Mouse (Mus musculus) adrenal gland, adult 8-10 months (tissue): ENCODE results near the gene Gm39115. TPM values are rescaled to one million over a fixed set of nuclear protein-coding genes. Genes with fewer than 3 reads are reported as not detected.

Experiments
- DNase-seq: peaks from one replicate; pipeline ENCODE4 v3.0.0; 2022
- total RNA-seq, 4 experiments: library from RNA; stranded (reverse); gene quantifications; 2 replicates each; pipeline ENCODE4 v1.2.4; 2022

Gm39115 gene
- total RNA-seq, 4 experiments from 2014 or later = not detected

- peak; percentile 85 for DNase-seq
These were observed 40.5 kb downstream of the Gm39115 start, which contains the start of gene Dusp8 for GRCm38 (mm10) chr7:142095183-142095931. TSS of gene Dusp8 (minus strand) at chr7:142095843.

GRCm38 (mm10) chr7:142094301-142095143 is 41.3 kb downstream of the Gm39115 start:
- no peak for DNase-seq

DNA sequence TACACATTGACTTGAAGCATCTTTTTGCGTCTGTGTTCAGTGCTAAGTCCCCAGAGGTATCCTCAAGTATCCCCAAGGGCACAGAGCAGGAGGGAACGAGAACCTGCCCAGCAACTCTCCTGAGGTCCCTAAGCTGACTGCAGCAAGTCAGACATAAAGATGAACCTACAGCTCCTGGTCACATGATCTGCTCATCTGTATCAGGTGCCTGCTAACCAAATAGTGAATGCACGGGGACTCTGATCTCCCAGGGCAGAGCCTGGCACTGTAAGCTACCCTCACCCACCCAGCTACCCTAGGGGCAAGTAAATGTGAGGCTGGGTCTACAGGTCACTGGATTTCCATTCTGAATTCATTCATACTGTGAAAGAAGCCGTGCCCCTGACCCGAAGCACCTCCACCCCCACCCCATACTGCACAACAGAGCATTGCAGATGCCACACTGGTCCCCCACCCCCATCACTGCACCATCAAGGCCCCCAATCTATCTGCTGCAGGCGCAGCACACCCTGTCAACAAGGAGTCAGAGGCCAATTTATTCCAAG is 42.1 kb downstream of the Gm39115 start:
- DNase-seq = no peak

DNA sequence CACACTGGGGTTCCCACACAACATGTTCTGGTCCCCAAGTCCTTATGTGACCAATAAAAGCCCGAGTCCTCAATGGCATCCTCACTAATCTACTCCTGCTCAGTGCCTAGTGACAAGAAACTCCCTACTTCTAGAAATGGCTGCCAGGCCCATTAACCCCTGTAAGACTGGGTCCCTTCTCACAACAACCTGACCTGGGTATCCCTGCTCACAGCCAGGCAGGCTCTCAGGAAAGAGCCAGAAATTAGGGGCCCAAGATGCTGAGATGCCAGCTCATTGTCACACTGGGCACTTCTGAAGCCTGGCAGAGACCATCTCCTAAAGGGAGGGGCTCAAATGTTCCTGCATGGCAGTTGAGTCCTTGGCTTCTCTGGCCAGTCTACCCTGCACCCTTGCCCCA is 42.8 kb downstream of the Gm39115 start:
- DNase-seq = no peak

DNA sequence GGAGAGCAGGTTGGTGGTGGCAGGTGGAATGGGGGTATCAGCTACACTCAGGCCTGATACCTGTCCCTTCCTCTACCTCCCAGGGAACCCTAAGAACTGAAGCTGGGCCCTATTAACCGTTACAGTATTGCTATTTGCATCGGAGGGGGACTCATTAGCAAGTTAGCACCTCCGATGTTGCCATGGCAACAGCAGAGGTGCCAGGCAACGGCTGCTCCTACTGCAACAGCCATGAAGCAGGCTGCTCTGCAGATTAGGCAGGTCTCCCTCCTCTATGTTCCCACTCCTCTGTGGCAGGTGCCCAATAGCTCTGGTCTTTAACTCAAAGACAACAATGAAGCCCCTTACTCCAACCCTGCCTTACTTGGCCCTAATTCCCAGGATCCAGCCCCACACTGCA is 44.0 kb downstream of the Gm39115 start:
- no peak for DNase-seq

DNA sequence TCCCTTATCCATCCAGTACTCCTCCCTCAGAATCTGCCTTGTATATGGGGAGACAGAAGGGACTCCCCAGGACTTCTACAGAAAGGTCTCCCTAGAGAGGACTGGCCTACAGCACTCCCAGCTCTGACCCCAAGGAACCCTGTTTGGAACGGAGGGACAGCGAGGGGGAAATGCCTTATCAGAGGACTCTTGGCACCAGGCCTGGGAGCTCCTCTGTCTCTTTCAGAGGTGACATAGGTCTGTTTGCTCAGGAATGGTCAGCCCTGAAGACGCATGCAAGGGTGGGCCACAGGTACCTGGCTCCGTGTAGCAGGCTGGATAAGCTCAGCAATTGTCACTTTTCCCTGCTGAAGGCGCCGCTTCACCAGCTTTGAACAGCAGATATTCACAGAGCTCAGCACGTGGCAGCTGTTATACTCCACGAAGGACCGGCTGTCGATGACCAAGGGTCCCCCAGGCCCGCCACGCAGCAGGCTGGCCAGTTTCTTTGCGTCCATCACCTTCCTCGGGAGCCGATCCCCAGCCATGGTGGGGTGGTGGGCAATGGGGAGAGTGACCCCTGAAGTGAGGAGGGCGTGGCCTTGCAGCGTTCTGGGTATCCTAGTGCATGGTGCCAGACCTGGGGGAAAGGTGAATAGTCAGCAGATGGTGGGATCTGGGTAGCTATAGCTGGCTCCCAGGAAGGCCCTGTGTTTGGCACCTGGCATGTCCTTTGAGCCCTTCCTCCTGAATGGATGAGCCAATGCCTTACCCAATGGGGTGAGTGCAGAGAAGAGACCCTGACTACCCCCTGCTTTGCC is 46.0 kb downstream of the Gm39115 start:
- no peak for DNase-seq

DNA sequence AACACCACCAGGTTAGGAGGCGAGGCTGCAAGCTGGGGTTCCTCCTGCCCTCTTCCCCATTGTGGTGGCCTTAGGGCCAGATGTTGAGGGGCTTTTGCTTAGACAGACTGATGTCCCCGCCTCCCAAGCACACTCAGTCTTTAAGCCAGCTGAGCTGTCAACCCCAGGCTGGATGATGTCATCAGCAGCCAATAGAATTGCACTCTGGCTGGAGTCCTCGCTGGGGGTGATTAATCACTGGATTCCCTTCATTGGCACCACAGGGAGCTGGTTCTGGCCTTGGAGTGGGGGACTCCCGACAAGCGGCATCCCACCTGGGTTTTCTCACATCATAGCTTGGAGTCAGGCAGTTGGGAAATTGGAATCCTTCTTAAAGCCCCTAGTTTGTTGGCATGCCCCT is 46.9 kb downstream of the Gm39115 start:
- DNase-seq = peak; percentile 79

DNA sequence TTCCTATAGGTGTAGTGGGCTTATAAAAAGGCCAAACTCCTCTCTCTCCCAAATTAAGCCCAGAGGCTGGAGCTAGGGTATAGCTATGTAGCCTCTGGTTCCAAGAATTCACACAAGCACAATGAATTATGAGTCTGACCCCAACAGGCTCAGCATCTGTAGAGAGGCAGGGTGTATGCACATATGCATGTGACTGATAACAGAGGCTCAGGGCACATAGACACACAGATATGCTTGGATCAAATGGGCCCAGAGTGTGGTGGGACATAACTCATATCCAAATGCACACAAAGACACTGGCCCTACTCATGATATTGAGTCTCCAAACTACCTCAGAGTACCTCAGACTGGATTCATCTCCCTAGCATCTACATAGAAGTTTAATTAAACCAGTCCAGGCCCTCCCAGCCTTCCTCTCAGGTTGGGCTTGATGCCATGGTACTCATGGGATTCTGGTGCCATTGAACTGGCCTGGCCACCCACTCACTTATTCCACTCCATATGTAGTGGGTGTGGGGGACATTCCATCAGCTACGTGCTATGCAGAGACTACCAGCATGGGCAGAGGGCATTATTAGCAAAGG is 48.7 kb downstream of the Gm39115 start:
- DNase-seq = no peak

GRCm38 (mm10) chr7:142086159-142086905 is 49.5 kb downstream of the Gm39115 start:
- no peak for DNase-seq

Other genes with a start within 250 kb of the Gm39115 start
- gene Tollip, start 217.5 kb downstream of the Gm39115 start, total RNA-seq = 10 to 100 TPM; 59.9 to 67.9 (median 62.6) TPM
- gene Brsk2, start 186.3 kb downstream of the Gm39115 start, total RNA-seq = 1 to 10 TPM; 2.0 to 4.1 (median 3.6) TPM
- 10 to 100 TPM; 52.8 to 65.8 (median 57.6) TPM for gene Mob2, start 75.0 kb downstream of the Gm39115 start, total RNA-seq
- gene Dusp8, start 40.2 kb downstream of the Gm39115 start, total RNA-seq = 10 to 100 TPM in 3 of 4 experiments, 1 to 10 TPM in 1; 4.6 to 18.1 (median 14.3) TPM
- gene Gm45618, start 15.3 kb downstream of the Gm39115 start, total RNA-seq = not detected
- not detected for gene Gm45337, start 8.6 kb upstream of the Gm39115 start, total RNA-seq
- not detected for gene Gm29735, start 21.1 kb upstream of the Gm39115 start, total RNA-seq
- not detected for gene Gm4553, start 29.7 kb upstream of the Gm39115 start, total RNA-seq
- not detected for gene Krtap5-2, start 40.0 kb upstream of the Gm39115 start, total RNA-seq
- not detected for gene Gm10153, start 54.4 kb upstream of the Gm39115 start, total RNA-seq
- gene Krtap5-3, start 65.3 kb upstream of the Gm39115 start, total RNA-seq = not detected
- not detected for gene Gm7579, start 75.8 kb upstream of the Gm39115 start, total RNA-seq
- not detected for gene Krtap5-5, start 93.9 kb upstream of the Gm39115 start, total RNA-seq
- gene Gm40460, start 105.0 kb upstream of the Gm39115 start, total RNA-seq = not detected
- gene Gm2431, start 122.3 kb upstream of the Gm39115 start, total RNA-seq = not detected
- not detected for gene Gm4559, start 138.3 kb upstream of the Gm39115 start, total RNA-seq
- gene Krtap5-1, start 161.1 kb upstream of the Gm39115 start, total RNA-seq = not detected
- not detected for gene Krtap5-4, start 167.5 kb upstream of the Gm39115 start, total RNA-seq
- 1 to 10 TPM; 2.7 to 7.8 (median 5.3) TPM for gene Ifitm10, start 237.7 kb upstream of the Gm39115 start, total RNA-seq
- 10 to 100 TPM in 3 of 4 experiments, 1 to 10 TPM in 1; 9.0 to 16.1 (median 11.0) TPM for gene Gm49369, start 246.6 kb upstream of the Gm39115 start, total RNA-seq